Mouse (Mus musculus) Muller cell, postnatal 12 days (primary cell): ENCODE measurements around the gene Mark3.
A peak's percentile ranks its signal among the peaks of the same experiment; 100 is the strongest.
"Not testable (repeated sequence)": the region's sequence is repeated elsewhere in the genome, so short reads cannot be mapped to it uniquely, and the experiment has no call there.

Experiments used
- DNase-seq: peaks from one replicate; pipeline ENCODE4 v3.0.0-alpha.2; 2015; ENCODE audit errors: inconsistent ontology term

The Mark3 gene

GRCm38 (mm10) chr12:111574074-111574886, at the start of gene Mark3:
Gene Mark3 (plus strand): TSS chr12:111574523.
- peak; percentile 97 for DNase-seq

GRCm38 (mm10) chr12:111524883-111525282, 49.4 kb upstream of the Mark3 start:
- DNase-seq, result no peak

GRCm38 (mm10) chr12:111527643-111528281, 46.6 kb upstream of the Mark3 start:
- DNase-seq, result no peak

- DNase-seq, result no peak
These were observed 45.1 kb upstream of the Mark3 start for GRCm38 (mm10) chr12:111529192-111529591.

- DNase-seq, result no peak
These were observed 41.1 kb upstream of the Mark3 start for GRCm38 (mm10) chr12:111533096-111533794.

- no peak for DNase-seq
These were observed 39.0 kb upstream of the Mark3 start for GRCm38 (mm10) chr12:111535281-111535680.

- no peak for DNase-seq
These were observed 38.6 kb upstream of the Mark3 start for GRCm38 (mm10) chr12:111535762-111536161.

- peak; percentile 51 for DNase-seq
These were observed 37.6 kb upstream of the Mark3 start for GRCm38 (mm10) chr12:111536746-111537145.

- DNase-seq, result no peak
These were observed 37.0 kb upstream of the Mark3 start for GRCm38 (mm10) chr12:111537341-111537740.

GRCm38 (mm10) chr12:111537796-111538291, 36.5 kb upstream of the Mark3 start, which contains the start of gene Eif5:
Gene Eif5 (plus strand): TSS chr12:111538016.
- peak; percentile 100 for DNase-seq

GRCm38 (mm10) chr12:111538292-111539040, 35.9 kb upstream of the Mark3 start:
- peak; percentile 96 for DNase-seq

- DNase-seq, result no peak
These were observed 35.3 kb upstream of the Mark3 start for GRCm38 (mm10) chr12:111539041-111539345.

- DNase-seq, result no peak
These were observed 27.3 kb upstream of the Mark3 start for GRCm38 (mm10) chr12:111547070-111547469.

- no peak for DNase-seq
These were observed 25.6 kb upstream of the Mark3 start for GRCm38 (mm10) chr12:111548555-111549289.

GRCm38 (mm10) chr12:111550679-111551078, 23.6 kb upstream of the Mark3 start:
- no peak for DNase-seq

- DNase-seq, result no peak
These were observed 22.0 kb upstream of the Mark3 start for GRCm38 (mm10) chr12:111552342-111552741.

- no peak for DNase-seq
These were observed 19.0 kb upstream of the Mark3 start for GRCm38 (mm10) chr12:111555357-111555756.

GRCm38 (mm10) chr12:111555893-111556292, 18.4 kb upstream of the Mark3 start:
- not testable (repeated sequence) for DNase-seq

GRCm38 (mm10) chr12:111557538-111557937, 16.8 kb upstream of the Mark3 start:
- no peak for DNase-seq

GRCm38 (mm10) chr12:111558655-111559054, 15.7 kb upstream of the Mark3 start:
- DNase-seq, result no peak
